Mouse (Mus musculus) adrenal gland (tissue): ENCODE measurements around the gene H2-Oa.

Experiments
- intact Hi-C: fragments of 180-260 bp; cut with DNase I; formaldehyde crosslinking; loops from one replicate; pipeline ENCODE4 v1.15.1; 2025

H2-Oa gene

GRCm38 (mm10) chr17:34099531-34099930, 7.4 kb downstream of the H2-Oa start:
- intact Hi-C loops = no loop called here

GRCm38 (mm10) chr17:34101185-34101584, 9.0 kb downstream of the H2-Oa start:
- intact Hi-C loops = no loop called here

GRCm38 (mm10) chr17:34101604-34102032, 9.5 kb downstream of the H2-Oa start:
- intact Hi-C loops = no loop called here

- intact Hi-C loops = no loop called here
Measured at GRCm38 (mm10) chr17:34102831-34103230, 10.7 kb downstream of the H2-Oa start.

GRCm38 (mm10) chr17:34104804-34105203, 12.7 kb downstream of the H2-Oa start:
- intact Hi-C loops = no loop called here

GRCm38 (mm10) chr17:34106555-34106954, 14.4 kb downstream of the H2-Oa start:
- intact Hi-C loops = no loop called here

- intact Hi-C loops = no loop called here
Measured at GRCm38 (mm10) chr17:34107109-34107867, 15.1 kb downstream of the H2-Oa start.

GRCm38 (mm10) chr17:34108460-34108859, 16.3 kb downstream of the H2-Oa start:
- intact Hi-C loops = no loop called here

- intact Hi-C loops = no loop called here
Measured at GRCm38 (mm10) chr17:34109038-34109805, 17.1 kb downstream of the H2-Oa start.

GRCm38 (mm10) chr17:34109806-34110195, 17.7 kb downstream of the H2-Oa start:
- intact Hi-C loops = no loop called here

GRCm38 (mm10) chr17:34110309-34110708, 18.2 kb downstream of the H2-Oa start:
- intact Hi-C loops = no loop called here

- intact Hi-C loops = no loop called here
Measured at GRCm38 (mm10) chr17:34114114-34114513, 22.0 kb downstream of the H2-Oa start.

GRCm38 (mm10) chr17:34116736-34117370, 24.7 kb downstream of the H2-Oa start:
- intact Hi-C loops = loop anchor here (5.0 kb wide), 1 partner anchor 80 kb away; the partner anchor contains the start of gene Col11a2

GRCm38 (mm10) chr17:34117421-34118112, 25.4 kb downstream of the H2-Oa start:
- intact Hi-C loops = loop anchor here (5.0 kb wide), 1 partner anchor 80 kb away; the partner anchor contains the start of gene Col11a2

- intact Hi-C loops = loop anchor here (5.0 kb wide), 1 partner anchor 81 kb away; the partner anchor contains the start of gene Col11a2
Measured at GRCm38 (mm10) chr17:34118113-34118872, 26.2 kb downstream of the H2-Oa start.

- intact Hi-C loops = loop anchor here (5.0 kb wide), 1 partner anchor 82 kb away; the partner anchor contains the start of gene Col11a2
Measured at GRCm38 (mm10) chr17:34118873-34119248, 26.7 kb downstream of the H2-Oa start.

GRCm38 (mm10) chr17:34119249-34120179, 27.4 kb downstream of the H2-Oa start, which contains the start of gene H2-DMa:
TSS of gene H2-DMa (plus strand) at chr17:34119541.
- intact Hi-C loops = loop anchor here (5.0 kb wide), 1 partner anchor 82 kb away; the partner anchor contains the start of gene Col11a2

- intact Hi-C loops = no loop called here
Measured at GRCm38 (mm10) chr17:34120180-34120723, 28.1 kb downstream of the H2-Oa start.

GRCm38 (mm10) chr17:34120814-34121171, 28.7 kb downstream of the H2-Oa start:
- intact Hi-C loops = no loop called here
